7 mouse cellular contexts compared by ENCODE assay signal in genomic region chr1:57406187-57407151, GRCm38 (mm10). TPM values are rescaled to one million over a fixed set of nuclear protein-coding genes. Genes with fewer than 3 reads are reported as not detected.
DNase-seq lines count a peak whose midpoint lies in the region; ATAC-seq lines count a peak whose summit lies in the region.

Maip1 (plus strand) TSS chr1:57406328.
Tyw5 (minus strand) TSS chr1:57407101.

- no peaks in the 10 kb centered on the region for H3K27me3 ChIP-seq in limb, embryonic 10.5 days (ENCODE audit: low read depth, poor library complexity, severe bottlenecking)
- no peaks in the 10 kb centered on the region for H3K27me3 ChIP-seq in midbrain, embryonic 12.5 days

- H3K4me1 ChIP-seq in limb, embryonic 10.5 days = peaks cover 23% of the 10 kb centered on the region
- peaks cover 20% of the 10 kb centered on the region for H3K4me1 ChIP-seq in midbrain, embryonic 12.5 days

- DNase-seq in adrenal gland, postnatal 10 days = peak; percentile 86
- DNase-seq in embryo, embryonic 9.5 days (ENCODE audit: extremely low spot score) = peak; percentile 89
- peak; percentile 77 for DNase-seq in kidney, adult 11 months
- peak; percentile 85 for DNase-seq in limb, embryonic 10.5 days (ENCODE audit: low spot score)
- peak; percentile 48 for DNase-seq in skeletal muscle tissue, adult 2 months (ENCODE audit: low read depth, low spot score)

- peak within 1 kb of the TSS; percentile 98 for H3K27ac ChIP-seq in limb, embryonic 10.5 days
- peak within 1 kb of the TSS; percentile 89 for H3K27ac ChIP-seq in midbrain, embryonic 12.5 days (replicated peaks)

- peak within 1 kb of the TSS; percentile 83 for H3K9ac ChIP-seq in midbrain, embryonic 12.5 days (replicated peaks)

- WGBS in limb, embryonic 10.5 days = under 1% methylated on average over 72 of the region's 72 CpGs
- WGBS in midbrain, embryonic 12.5 days = under 1% methylated on average over 72 of the region's 72 CpGs

- peak; percentile 94 for ATAC-seq in granulocyte monocyte progenitor cell, adult 5-6 weeks (replicated peaks; ENCODE audit: poor library complexity, severe bottlenecking)
- peak; percentile 92 for ATAC-seq in midbrain, embryonic 12.5 days (ENCODE audit: low FRiP score, low read depth)

- peaks cover 27% of the 10 kb centered on the region for H3K36me3 ChIP-seq in limb, embryonic 10.5 days
- H3K36me3 ChIP-seq in midbrain, embryonic 12.5 days = no peaks in the 10 kb centered on the region

- peak within 1 kb of the TSS; percentile 76 for H3K4me2 ChIP-seq in midbrain, embryonic 12.5 days (replicated peaks)

- no peaks in the 10 kb centered on the region for H3K9me3 ChIP-seq in limb, embryonic 10.5 days (replicated peaks)
- H3K9me3 ChIP-seq in midbrain, embryonic 12.5 days = no peaks in the 10 kb centered on the region

- H3K4me3 ChIP-seq in limb, embryonic 10.5 days = peak within 1 kb of the TSS; percentile 92
- H3K4me3 ChIP-seq in midbrain, embryonic 12.5 days = peak within 1 kb of the TSS; percentile 85

RNA-seq across cellular contexts. Expression of gene Maip1, which starts in this region (rescaled TPM):
- 10 to 100 TPM; 13.8 to 14.9 TPM for total RNA-seq in adrenal gland, postnatal 10 days (2021)
- 10.2 and 11.4 TPM in 2 replicates for total RNA-seq in granulocyte monocyte progenitor cell, adult 5-6 weeks (2014; fragmentation: Nextera tagmentation)
- 11.2 and 11.6 TPM in 2 replicates for total RNA-seq in granulocyte monocyte progenitor cell, adult 5-6 weeks (2017)
- 20.5 and 20.6 TPM in 2 replicates for polyA plus RNA-seq in limb, embryonic 10.5 days (2016; fragmentation: Nextera tagmentation; extraction: Ambion mirVana)
- 19.2 and 19.5 TPM in 2 replicates for polyA plus RNA-seq in midbrain, embryonic 12.5 days (2016; fragmentation: Nextera tagmentation; extraction: Ambion mirVana)

RNA-seq across cellular contexts. Expression of gene Tyw5, which starts in this region (rescaled TPM):
- total RNA-seq in adrenal gland, postnatal 10 days (2021) = 10 to 100 TPM; 15.2 to 20.4 TPM
- 18.5 and 22.7 TPM in 2 replicates for total RNA-seq in granulocyte monocyte progenitor cell, adult 5-6 weeks (2014; fragmentation: Nextera tagmentation)
- 17.7 and 40.9 TPM in 2 replicates for total RNA-seq in granulocyte monocyte progenitor cell, adult 5-6 weeks (2017)
- polyA plus RNA-seq in limb, embryonic 10.5 days (2016; fragmentation: Nextera tagmentation; extraction: Ambion mirVana) = 32.3 and 35.9 TPM in 2 replicates
- 23.2 and 30.0 TPM in 2 replicates for polyA plus RNA-seq in midbrain, embryonic 12.5 days (2016; fragmentation: Nextera tagmentation; extraction: Ambion mirVana)

Comparison
In these comparisons a context has a peak if more than half of its experiments do, and no peak if none do; other contexts are left out.
1. Peak in every context shown above with its lines: DNase-seq, ATAC-seq, H3K4me3 ChIP-seq and H3K27ac ChIP-seq.